Mouse (Mus musculus): ENCODE measurements around the gene Gtf3a.

GRCm38 (mm10) chr5:146901501-146901900 lies 47.0 kb upstream of the Gtf3a start:
- no peak for TF ChIP-seq TAL1 (IDR thresholded peaks at IDR 0.05; ENCODE audit: low read length)
- TF ChIP-seq GATA1 (IDR thresholded peaks at IDR 0.05; ENCODE audit: low read length), result no peak

Data from erythroblast, embryonic 14.5 days (primary cell).